Mouse (Mus musculus) kidney, adult 18-20 months (tissue): ENCODE measurements at regions not wholly inside any gene's neighbourhood (a gene's known extent, or its start where the extent isn't known, plus 50 kb on each side); places are given as distances from the start of the nearest gene placed in this dataset.
"Not testable (repeated sequence)": the region's sequence is repeated elsewhere in the genome, so short reads cannot be mapped to it uniquely, and the experiment has no call there.

Experiments
- DNase-seq: peaks from one replicate; pipeline ENCODE4 v3.0.0; 2021

- DNase-seq: no peak
These were observed 85.9 kb downstream of the Osr1 start for GRCm38 (mm10) chr12:9655794-9656193.

GRCm38 (mm10) chr12:9656324-9656723, 86.4 kb downstream of the Osr1 start:
- no peak for DNase-seq

- no peak for DNase-seq
These were observed 87.4 kb downstream of the Osr1 start for GRCm38 (mm10) chr12:9657199-9657766.

- no peak for DNase-seq
These were observed 87.9 kb downstream of the Osr1 start for GRCm38 (mm10) chr12:9657793-9658192.

- DNase-seq: no peak
These were observed 90.4 kb downstream of the Osr1 start for GRCm38 (mm10) chr12:9660299-9660698.

GRCm38 (mm10) chr12:9688776-9689175, 118.9 kb downstream of the Osr1 start:
- DNase-seq: no peak

GRCm38 (mm10) chr12:9689541-9689940, 119.6 kb downstream of the Osr1 start:
- DNase-seq: no peak

GRCm38 (mm10) chr12:9732921-9733320, 163.0 kb downstream of the Osr1 start:
- DNase-seq: no peak

GRCm38 (mm10) chr12:9744709-9745395, 174.9 kb downstream of the Osr1 start:
- no peak for DNase-seq

GRCm38 (mm10) chr12:9751261-9752078, 181.6 kb downstream of the Osr1 start:
- no peak for DNase-seq

GRCm38 (mm10) chr12:9752079-9752450, 182.1 kb downstream of the Osr1 start:
- no peak for DNase-seq

GRCm38 (mm10) chr12:9756411-9756810, 186.5 kb downstream of the Osr1 start:
- DNase-seq: no peak

- DNase-seq: no peak
These were observed 190.9 kb downstream of the Osr1 start for GRCm38 (mm10) chr12:9760818-9761217.

- DNase-seq: not testable (repeated sequence)
These were observed 192.4 kb downstream of the Osr1 start for GRCm38 (mm10) chr12:9762291-9762811.

- no peak for DNase-seq
These were observed 192.9 kb downstream of the Osr1 start for GRCm38 (mm10) chr12:9762842-9763241.

GRCm38 (mm10) chr12:9770908-9771307, 201.0 kb downstream of the Osr1 start:
- DNase-seq: no peak

- no peak for DNase-seq
These were observed 203.0 kb downstream of the Osr1 start for GRCm38 (mm10) chr12:9772875-9773274.

- no peak for DNase-seq
These were observed 232.4 kb downstream of the Osr1 start for GRCm38 (mm10) chr12:9802284-9802683.

- no peak for DNase-seq
These were observed 237.5 kb downstream of the Osr1 start for GRCm38 (mm10) chr12:9807406-9807805.

GRCm38 (mm10) chr12:9833273-9833672, 263.4 kb downstream of the Osr1 start:
- DNase-seq: no peak

- no peak for DNase-seq
These were observed 269.4 kb downstream of the Osr1 start for GRCm38 (mm10) chr12:9839198-9839845.

GRCm38 (mm10) chr12:9839949-9840348, 270.0 kb downstream of the Osr1 start:
- no peak for DNase-seq

GRCm38 (mm10) chr12:9847034-9847433, 277.1 kb downstream of the Osr1 start:
- DNase-seq: no peak
